Mouse (Mus musculus) kidney, embryonic 14.5 days (tissue): ENCODE results near the gene Gm10488. TPM values are rescaled to one million over a fixed set of nuclear protein-coding genes. Genes with fewer than 3 reads are reported as not detected.
"Not testable (repeated sequence)": the region's sequence is repeated elsewhere in the genome, so short reads cannot be mapped to it uniquely, and the experiment has no call there.

Experiments
- ATAC-seq: fragments of 200-750 bp; cut with Nextera tagmentation; 2 replicates; pipeline ENCODE4 v1.8.0; 2017; ENCODE audit warnings: moderate number of reproducible peaks, mild to moderate bottlenecking, moderate TSS enrichment, moderate library complexity; ENCODE audit not compliant: low FRiP score, low TSS enrichment
- H3K27ac ChIP-seq: fragments of 300-500 bp; sonication (generic); 2 replicates; pipeline ENCODE4 v1.5.1; 2014; ENCODE audit warnings: low read depth, mild to moderate bottlenecking, low read length, moderate library complexity, mixed read lengths
- H3K27me3 ChIP-seq: fragments of 300-500 bp; sonication (generic); 2 replicates; pipeline ENCODE4 v1.6.1; 2014; ENCODE audit warnings: mild to moderate bottlenecking, low read length; ENCODE audit not compliant: control insufficient read depth, insufficient read depth
- H3K36me3 ChIP-seq: fragments of 300-500 bp; sonication (generic); 2 replicates; pipeline ENCODE4 v1.6.1; 2014; ENCODE audit warnings: low read length, mixed read lengths; ENCODE audit not compliant: control insufficient read depth, insufficient read depth
- H3K4me1 ChIP-seq: fragments of 300-500 bp; sonication (generic); 2 replicates; pipeline ENCODE4 v1.6.1; 2014; ENCODE audit warnings: low read length, mixed read lengths; ENCODE audit not compliant: control insufficient read depth, insufficient read depth
- H3K4me2 ChIP-seq: fragments of 300-500 bp; sonication (generic); replicated peaks from 2 replicates; pipeline ENCODE4 v1.6.1; 2014; ENCODE audit warnings: low read depth, mild to moderate bottlenecking, low read length
- H3K4me3 ChIP-seq: fragments of 300-500 bp; sonication (generic); 2 replicates; pipeline ENCODE4 v1.5.1; 2014; ENCODE audit warnings: mild to moderate bottlenecking, low read length
- H3K9ac ChIP-seq: fragments of 300-500 bp; sonication (generic); 2 replicates; pipeline ENCODE4 v1.6.1; 2014; ENCODE audit warnings: low read depth, mild to moderate bottlenecking, low read length, moderate library complexity
- H3K9me3 ChIP-seq: fragments of 300-500 bp; sonication (generic); 2 replicates; pipeline ENCODE4 v1.6.1; 2016; ENCODE audit warnings: low read length; ENCODE audit not compliant: control insufficient read depth
- WGBS: fragments of 180-500 bp; shearing (Covaris S2); extraction: QIAGEN DNeasy Blood & Tissue Kit; methylation state at CpG from one replicate; pipeline ENCODE4 v1.1.7; 2014; 5-methylcytosine and 5-hydroxymethylcytosine counted together
- microRNA-seq: library from miRNA; unstranded; fragments of <30 nt; microRNA quantifications from one replicate; pipeline ENCODE4, GENCODE M21; 2016
- polyA plus RNA-seq: library from polyadenylated mRNA; unstranded; fragments of >200 nt; fragmentation: Nextera tagmentation; extraction: Ambion mirVana; gene quantifications from 2 replicates; pipeline ENCODE4 v1.2.1, GENCODE M21; 2014

Gm10488 gene
- polyA plus RNA-seq, result not detected in 2 replicates

DNA sequence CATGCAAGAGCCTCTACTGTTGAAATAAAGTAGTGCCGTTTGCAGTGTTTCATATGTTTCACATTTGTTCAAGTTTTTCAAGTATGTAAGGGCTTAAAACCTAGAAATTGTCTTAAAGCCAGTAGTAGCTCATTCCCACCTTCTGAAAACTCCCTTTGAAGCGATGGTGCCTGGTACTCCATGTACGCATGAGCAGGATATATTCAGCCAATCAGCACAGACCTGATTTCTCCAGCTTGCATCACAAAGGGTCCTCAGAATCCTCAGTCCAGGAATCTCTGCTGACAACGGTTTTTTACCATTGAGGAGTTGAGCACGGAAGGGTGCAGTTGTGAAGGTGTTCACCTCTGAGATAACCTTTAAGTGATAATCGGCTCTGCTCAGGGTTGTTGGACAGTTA, at the start of gene Gm10488:
Gene Gm10488, plus strand, starts transcription at position 301 of the 400 bp plus-strand sequence.
- H3K27ac ChIP-seq, H3K4me3 ChIP-seq, H3K27me3 ChIP-seq, H3K4me1 ChIP-seq, H3K4me2 ChIP-seq, H3K9me3 ChIP-seq, H3K36me3 ChIP-seq, ATAC-seq, H3K9ac ChIP-seq: not testable (repeated sequence)
- WGBS, result no CpG with 5 or more reads among the region's 6 CpGs

Small RNA genes within 50 kb of the gene (microRNA-seq; reads per million reads assigned to microRNA genes)
- gene Gm44298, result not detected
